Mouse (Mus musculus) neural tube, embryonic 14.5 days (tissue): ENCODE results near the gene Psmd12. TPM values are rescaled to one million over a fixed set of nuclear protein-coding genes. Genes with fewer than 3 reads are reported as not detected.

Experiments used
- ATAC-seq: fragments of 200-750 bp; cut with Nextera tagmentation; 2 replicates; pipeline ENCODE4 v1.8.0; 2017; ENCODE audit warnings: low read depth, mild to moderate bottlenecking, moderate TSS enrichment, moderate library complexity
- H3K27ac ChIP-seq: fragments of 300-500 bp; sonication (generic); 2 replicates; pipeline ENCODE4 v1.5.1; 2014; ENCODE audit warnings: low read depth, mild to moderate bottlenecking, control low read depth, low read length, moderate library complexity, mixed read lengths
- H3K27me3 ChIP-seq: fragments of 300-500 bp; sonication (generic); 2 replicates; pipeline ENCODE4 v1.6.1; 2014; ENCODE audit warnings: low read length; ENCODE audit not compliant: control insufficient read depth, insufficient read depth
- H3K36me3 ChIP-seq: fragments of 300-500 bp; sonication (generic); 2 replicates; pipeline ENCODE4 v1.6.1; 2014; ENCODE audit warnings: low read length, mixed read lengths; ENCODE audit not compliant: control insufficient read depth, insufficient read depth
- H3K4me1 ChIP-seq: fragments of 300-500 bp; sonication (generic); 2 replicates; pipeline ENCODE4 v1.6.1; 2014; ENCODE audit warnings: low read length; ENCODE audit not compliant: control insufficient read depth, insufficient read depth
- H3K4me2 ChIP-seq: fragments of 300-500 bp; sonication (generic); 2 replicates; pipeline ENCODE4 v1.6.1; 2014; ENCODE audit warnings: mild to moderate bottlenecking, low read depth, low read length, control low read depth
- H3K4me3 ChIP-seq: fragments of 300-500 bp; sonication (generic); 2 replicates; pipeline ENCODE4 v1.5.1; 2014; ENCODE audit warnings: low read depth, low read length, control low read depth, mixed read lengths
- H3K9ac ChIP-seq: fragments of 300-500 bp; sonication (generic); replicated peaks from 2 replicates; pipeline ENCODE4 v1.6.1; 2014; ENCODE audit warnings: low read depth, mild to moderate bottlenecking, control low read depth, low read length, mixed read lengths
- H3K9me3 ChIP-seq: fragments of 300-500 bp; sonication (generic); 2 replicates; pipeline ENCODE4 v1.6.1; 2016; ENCODE audit warnings: low read length; ENCODE audit not compliant: control insufficient read depth
- WGBS: fragments of 180-500 bp; shearing (Covaris S2); extraction: QIAGEN DNeasy Blood & Tissue Kit; methylation state at CpG from one replicate; pipeline ENCODE4 v1.1.7; 2014; 5-methylcytosine and 5-hydroxymethylcytosine counted together
- polyA plus RNA-seq: library from polyadenylated mRNA; unstranded; fragments of >200 nt; fragmentation: Nextera tagmentation; extraction: Ambion mirVana; gene quantifications from 2 replicates; pipeline ENCODE4 v1.2.1, GENCODE M21; 2014

Psmd12 gene
- polyA plus RNA-seq, 1 experiment from 2014 or later, result 159 TPM

GRCm38 (mm10) chr11:107458286-107458685 is 21.0 kb upstream of the Psmd12 start:
- Histone ChIP-seq H3K36me3 (no peaks in the 10 kb centered on the region), H3K27ac (no peak overlapping the region), H3K9me3 (no peaks in the 10 kb centered on the region), H3K9ac (no peak overlapping the region), H3K4me1 (no peaks in the 10 kb centered on the region), H3K27me3 (no peaks in the 10 kb centered on the region), H3K4me2 (no peak overlapping the region), H3K4me3 (no peak overlapping the region)
- WGBS, result 79% methylated on average over 12 of the region's 12 CpGs
- ATAC-seq, result no peak

- no peak overlapping the region for H3K4me2 ChIP-seq
- ATAC-seq, result no peak
- H3K27me3 ChIP-seq, result no peaks in the 10 kb centered on the region
- no peaks in the 10 kb centered on the region for H3K36me3 ChIP-seq
- no peak overlapping the region for H3K4me3 ChIP-seq
- no peak overlapping the region for H3K27ac ChIP-seq
- no peaks in the 10 kb centered on the region for H3K4me1 ChIP-seq
- H3K9ac ChIP-seq, result no peak overlapping the region
- no peaks in the 10 kb centered on the region for H3K9me3 ChIP-seq
- 91% methylated on average over 7 of the region's 7 CpGs for WGBS
These were observed 20.3 kb upstream of the Psmd12 start for GRCm38 (mm10) chr11:107458986-107459385.

GRCm38 (mm10) chr11:107459828-107460227 is 19.5 kb upstream of the Psmd12 start:
- 74% methylated on average over 7 of the region's 7 CpGs for WGBS
- no peaks in the 10 kb centered on the region for H3K27me3 ChIP-seq
- no peak overlapping the region for H3K9ac ChIP-seq
- no peaks in the 10 kb centered on the region for H3K36me3 ChIP-seq
- no peaks in the 10 kb centered on the region for H3K4me1 ChIP-seq
- no peak for ATAC-seq
- H3K4me2 ChIP-seq, result no peak overlapping the region
- H3K27ac ChIP-seq, result no peak overlapping the region
- no peaks in the 10 kb centered on the region for H3K9me3 ChIP-seq
- no peak overlapping the region for H3K4me3 ChIP-seq

GRCm38 (mm10) chr11:107462478-107462877 is 16.8 kb upstream of the Psmd12 start:
- WGBS, result 97% methylated on average over 3 of the region's 3 CpGs
- H3K36me3 ChIP-seq, result no peaks in the 10 kb centered on the region
- no peak overlapping the region for H3K4me2 ChIP-seq
- no peak overlapping the region for H3K4me3 ChIP-seq
- ATAC-seq, result no peak
- 0 out of 2 replicates have a peak, but pooled peaks cover 2% of the 10 kb centered on the region for H3K4me1 ChIP-seq
- H3K9ac ChIP-seq, result no peak overlapping the region
- H3K9me3 ChIP-seq, result no peaks in the 10 kb centered on the region
- H3K27me3 ChIP-seq, result no peaks in the 10 kb centered on the region
- H3K27ac ChIP-seq, result no peak overlapping the region

GRCm38 (mm10) chr11:107463251-107463681 is 16.0 kb upstream of the Psmd12 start:
- H3K4me1 ChIP-seq, result peaks cover 5% of the 10 kb centered on the region; the same call in 1 of the 2 replicates
- no peaks in the 10 kb centered on the region for H3K9me3 ChIP-seq
- ATAC-seq, result no peak
- H3K4me2 ChIP-seq, result no peak overlapping the region
- H3K36me3 ChIP-seq, result no peaks in the 10 kb centered on the region
- H3K27me3 ChIP-seq, result no peaks in the 10 kb centered on the region
- no peak overlapping the region for H3K27ac ChIP-seq
- H3K4me3 ChIP-seq, result no peak overlapping the region
- no peak overlapping the region for H3K9ac ChIP-seq
- WGBS, result 86% methylated on average over 12 of the region's 12 CpGs

GRCm38 (mm10) chr11:107464141-107464540 is 15.1 kb upstream of the Psmd12 start:
- 69% methylated on average over 6 of the region's 6 CpGs for WGBS
- H3K4me2 ChIP-seq, result no peak overlapping the region
- no peak overlapping the region for H3K9ac ChIP-seq
- H3K36me3 ChIP-seq, result no peaks in the 10 kb centered on the region
- ATAC-seq, result no peak
- no peaks in the 10 kb centered on the region for H3K27me3 ChIP-seq
- H3K4me3 ChIP-seq, result no peak overlapping the region
- no peak overlapping the region for H3K27ac ChIP-seq
- no peaks in the 10 kb centered on the region for H3K9me3 ChIP-seq
- H3K4me1 ChIP-seq, result peaks cover 7% of the 10 kb centered on the region; the same call in 1 of the 2 replicates

- no peak overlapping the region for H3K27ac ChIP-seq
- peaks cover 2% of the 10 kb centered on the region; the same call in 1 of the 2 replicates for H3K27me3 ChIP-seq
- WGBS, result 95% methylated on average over 4 of the region's 4 CpGs
- H3K9me3 ChIP-seq, result no peaks in the 10 kb centered on the region
- H3K4me3 ChIP-seq, result no peak overlapping the region
- no peak overlapping the region for H3K9ac ChIP-seq
- H3K4me1 ChIP-seq, result peaks cover 7% of the 10 kb centered on the region; the same call in 1 of the 2 replicates
- no peaks in the 10 kb centered on the region for H3K36me3 ChIP-seq
- no peak for ATAC-seq
- H3K4me2 ChIP-seq, result no peak overlapping the region
These were observed 14.2 kb upstream of the Psmd12 start for GRCm38 (mm10) chr11:107465041-107465440.

GRCm38 (mm10) chr11:107465969-107466368 is 13.3 kb upstream of the Psmd12 start:
- no peak overlapping the region for H3K4me2 ChIP-seq
- peaks cover 7% of the 10 kb centered on the region; the same call in 1 of the 2 replicates for H3K4me1 ChIP-seq
- H3K27ac ChIP-seq, result no peak overlapping the region
- H3K4me3 ChIP-seq, result no peak overlapping the region
- no peaks in the 10 kb centered on the region for H3K36me3 ChIP-seq
- peaks cover 2% of the 10 kb centered on the region; the same call in 1 of the 2 replicates for H3K27me3 ChIP-seq
- no peak overlapping the region for H3K9ac ChIP-seq
- WGBS, result 73% methylated on average over 1 of the region's 1 CpGs
- ATAC-seq, result no peak
- no peaks in the 10 kb centered on the region for H3K9me3 ChIP-seq

- Histone ChIP-seq H3K27ac (no peak overlapping the region), H3K27me3 (peaks cover 2% of the 10 kb centered on the region; the same call in 1 of the 2 replicates), H3K4me1 (peaks cover 7% of the 10 kb centered on the region; the same call in 1 of the 2 replicates), H3K9me3 (no peaks in the 10 kb centered on the region), H3K36me3 (no peaks in the 10 kb centered on the region), H3K9ac (no peak overlapping the region), H3K4me2 (no peak overlapping the region), H3K4me3 (no peak overlapping the region)
- ATAC-seq, result no peak
- WGBS, result 85% methylated on average over 6 of the region's 6 CpGs
These were observed 12.5 kb upstream of the Psmd12 start for GRCm38 (mm10) chr11:107466611-107467391.
